Mouse (Mus musculus) left cerebral cortex, postnatal 14 days (tissue): ENCODE measurements around the gene Scnn1b. TPM values are rescaled to one million over a fixed set of nuclear protein-coding genes. Genes with fewer than 3 reads are reported as not detected.
A peak's percentile ranks its signal among the peaks of the same experiment; 100 is the strongest.

Experiments
- DNase-seq, 2 experiments: peaks; one replicate each; pipeline ENCODE4 v3.0.0; 2021 to 2022; ENCODE audit warnings: low spot score in 2 of 2, mixed read lengths in 1 of 2
- intact Hi-C: fragments of 180-260 bp; cut with DNase I; formaldehyde crosslinking; loops from one replicate; pipeline ENCODE4 v1.15.1; 2025
- total RNA-seq, 2 experiments: library from RNA; stranded (reverse); gene quantifications; 2 replicates each; pipeline ENCODE4 v1.2.3; 2021

Gene Scnn1b
- total RNA-seq, 2 experiments from 2014 or later, result not detected

GRCm38 (mm10) chr7:121902757-121903411, 38.0 kb downstream of the Scnn1b start:
- intact Hi-C loops, result no loop called here
- DNase-seq, result no peak

- no peak for DNase-seq
- intact Hi-C loops, result no loop called here
Observed at GRCm38 (mm10) chr7:121906879-121907278, 42.0 kb downstream of the Scnn1b start.

GRCm38 (mm10) chr7:121912250-121912649, 47.4 kb downstream of the Scnn1b start:
- intact Hi-C loops, result no loop called here
- DNase-seq, result no peak

GRCm38 (mm10) chr7:121913944-121914343, 49.1 kb downstream of the Scnn1b start:
- intact Hi-C loops, result no loop called here
- DNase-seq, result no peak

- intact Hi-C loops, result no loop called here
- DNase-seq, result no peak
Observed at GRCm38 (mm10) chr7:121924361-121924760, 59.5 kb downstream of the Scnn1b start.

- intact Hi-C loops, result no loop called here
- no peak for DNase-seq
Observed at GRCm38 (mm10) chr7:121927882-121928281, 63.0 kb downstream of the Scnn1b start.

- DNase-seq, result no peak
- intact Hi-C loops, result no loop called here
Observed at GRCm38 (mm10) chr7:121931246-121931645, 66.4 kb downstream of the Scnn1b start.

- DNase-seq, result no peak
- intact Hi-C loops, result no loop called here
Observed at GRCm38 (mm10) chr7:121933675-121934074, 68.8 kb downstream of the Scnn1b start.

- intact Hi-C loops, result no loop called here
- no peak for DNase-seq
Observed at GRCm38 (mm10) chr7:121934346-121934745, 69.5 kb downstream of the Scnn1b start.

GRCm38 (mm10) chr7:121935906-121936794, 71.3 kb downstream of the Scnn1b start:
- DNase-seq, result no peak
- intact Hi-C loops, result no loop called here

- peak in 1 of 2 experiments; percentile 23 for DNase-seq
- intact Hi-C loops, result no loop called here
Observed at GRCm38 (mm10) chr7:121936861-121937630, 72.2 kb downstream of the Scnn1b start.

- no peak for DNase-seq
Observed at GRCm38 (mm10) chr7:121938124-121938891, 73.5 kb downstream of the Scnn1b start.

GRCm38 (mm10) chr7:121939244-121939643, 74.4 kb downstream of the Scnn1b start:
- intact Hi-C loops, result no loop called here
- DNase-seq, result no peak

More at GRCm38 (mm10) chr7:121938124-121938891, 73.5 kb downstream of the Scnn1b start:
- intact Hi-C loops, result no loop called here

- peak; percentile 75 to 79 for DNase-seq
- intact Hi-C loops, result no loop called here
Observed at GRCm38 (mm10) chr7:121939729-121940128, 74.9 kb downstream of the Scnn1b start.

GRCm38 (mm10) chr7:121941016-121941415, 76.2 kb downstream of the Scnn1b start:
- no peak for DNase-seq
- intact Hi-C loops, result no loop called here

- intact Hi-C loops, result no loop called here
- DNase-seq, result no peak
Observed at GRCm38 (mm10) chr7:121941640-121942039, 76.8 kb downstream of the Scnn1b start.

- DNase-seq, result no peak
- intact Hi-C loops, result no loop called here
Observed at GRCm38 (mm10) chr7:121942371-121942770, 77.5 kb downstream of the Scnn1b start.

- intact Hi-C loops, result no loop called here
- DNase-seq, result no peak
Observed at GRCm38 (mm10) chr7:121946196-121946595, 81.4 kb downstream of the Scnn1b start.

GRCm38 (mm10) chr7:121947513-121947912, 82.7 kb downstream of the Scnn1b start:
- intact Hi-C loops, result no loop called here
- no peak for DNase-seq
